Mouse (Mus musculus): Measurements from ENCODE around the gene Tnpo1. TPM values are rescaled to one million over a fixed set of nuclear protein-coding genes. Genes with fewer than 3 reads are reported as not detected.

Tnpo1 gene
- polyA plus RNA-seq, 1 experiment from 2014 or later, result 79.7 TPM

- no peak overlapping the region for H3K27ac ChIP-seq (replicated peaks)
- H3K36me3 ChIP-seq (replicated peaks), result no peaks in the 10 kb centered on the region
- H3K9me3 ChIP-seq, result no peaks in the 10 kb centered on the region
- no peaks in the 10 kb centered on the region for H3K27me3 ChIP-seq (replicated peaks; ENCODE audit: low read depth, poor library complexity, severe bottlenecking)
- WGBS, result 62% methylated on average over 4 of the region's 4 CpGs
- no peak for DNase-seq (ENCODE audit: low spot score)
- H3K4me3 ChIP-seq, result no peak overlapping the region
- H3K4me1 ChIP-seq, result peaks cover 7% of the 10 kb centered on the region
Measured at GRCm38 (mm10) chr13:98948146-98948545, 22.0 kb upstream of the Tnpo1 start.

- whole genome bisulfite sequencing, result 90% methylated on average over 7 of the region's 7 CpGs
- Histone ChIP-seq H3K9me3 (no peaks in the 10 kb centered on the region), H3K4me1 (peaks cover 9% of the 10 kb centered on the region), H3K27ac (replicated peaks) (no peak overlapping the region), H3K4me3 (no peak overlapping the region), H3K36me3 (replicated peaks) (no peaks in the 10 kb centered on the region), H3K27me3 (replicated peaks; ENCODE audit: low read depth, poor library complexity, severe bottlenecking) (no peaks in the 10 kb centered on the region)
- no peak for DNase-seq (ENCODE audit: low spot score)
Measured at GRCm38 (mm10) chr13:98946434-98946833, 20.2 kb upstream of the Tnpo1 start.

GRCm38 (mm10) chr13:98945908-98946307, 19.7 kb upstream of the Tnpo1 start:
- no peak for DNase-seq (ENCODE audit: low spot score)
- 57% methylated on average over 3 of the region's 3 CpGs for WGBS
- no peak overlapping the region for H3K4me3 ChIP-seq
- H3K27ac ChIP-seq (replicated peaks), result no peak overlapping the region
- no peaks in the 10 kb centered on the region for H3K27me3 ChIP-seq (replicated peaks; ENCODE audit: low read depth, poor library complexity, severe bottlenecking)
- peaks cover 9% of the 10 kb centered on the region for H3K4me1 ChIP-seq
- H3K36me3 ChIP-seq (replicated peaks), result no peaks in the 10 kb centered on the region
- H3K9me3 ChIP-seq, result no peaks in the 10 kb centered on the region

- Histone ChIP-seq H3K36me3 (replicated peaks) (no peaks in the 10 kb centered on the region), H3K9me3 (no peaks in the 10 kb centered on the region), H3K4me3 (no peak overlapping the region), H3K27ac (replicated peaks) (no peak overlapping the region), H3K27me3 (replicated peaks; ENCODE audit: low read depth, poor library complexity, severe bottlenecking) (no peaks in the 10 kb centered on the region), H3K4me1 (peaks cover 9% of the 10 kb centered on the region)
- WGBS, result 92% methylated on average over 4 of the region's 4 CpGs
- no peak for DNase-seq (ENCODE audit: low spot score)
Measured at GRCm38 (mm10) chr13:98945381-98945780, 19.2 kb upstream of the Tnpo1 start.

- no peaks in the 10 kb centered on the region for H3K9me3 ChIP-seq
- H3K27ac ChIP-seq (replicated peaks), result no peak overlapping the region
- no peaks in the 10 kb centered on the region for H3K27me3 ChIP-seq (replicated peaks; ENCODE audit: low read depth, poor library complexity, severe bottlenecking)
- WGBS, result 80% methylated on average over 7 of the region's 7 CpGs
- peaks cover 9% of the 10 kb centered on the region for H3K4me1 ChIP-seq
- H3K4me3 ChIP-seq, result no peak overlapping the region
- DNase-seq (ENCODE audit: low spot score), result no peak
- H3K36me3 ChIP-seq (replicated peaks), result no peaks in the 10 kb centered on the region
Measured at GRCm38 (mm10) chr13:98944620-98945081, 18.5 kb upstream of the Tnpo1 start.

GRCm38 (mm10) chr13:98942360-98942759, 16.2 kb upstream of the Tnpo1 start:
- H3K4me1 ChIP-seq, result peaks cover 7% of the 10 kb centered on the region
- WGBS, result 62% methylated on average over 6 of the region's 6 CpGs
- no peaks in the 10 kb centered on the region for H3K9me3 ChIP-seq
- no peaks in the 10 kb centered on the region for H3K36me3 ChIP-seq (replicated peaks)
- H3K4me3 ChIP-seq, result no peak overlapping the region
- H3K27ac ChIP-seq (replicated peaks), result no peak overlapping the region
- no peak for DNase-seq (ENCODE audit: low spot score)
- no peaks in the 10 kb centered on the region for H3K27me3 ChIP-seq (replicated peaks; ENCODE audit: low read depth, poor library complexity, severe bottlenecking)

GRCm38 (mm10) chr13:98941829-98942343, 15.7 kb upstream of the Tnpo1 start:
- no peaks in the 10 kb centered on the region for H3K27me3 ChIP-seq (replicated peaks; ENCODE audit: low read depth, poor library complexity, severe bottlenecking)
- no peak overlapping the region for H3K27ac ChIP-seq (replicated peaks)
- peaks cover 7% of the 10 kb centered on the region for H3K4me1 ChIP-seq
- DNase-seq (ENCODE audit: low spot score), result no peak
- no peaks in the 10 kb centered on the region for H3K9me3 ChIP-seq
- WGBS, result 86% methylated on average over 7 of the region's 7 CpGs
- H3K36me3 ChIP-seq (replicated peaks), result no peaks in the 10 kb centered on the region
- H3K4me3 ChIP-seq, result no peak overlapping the region

GRCm38 (mm10) chr13:98937108-98937507, 10.9 kb upstream of the Tnpo1 start:
- no peak for DNase-seq (ENCODE audit: low spot score)
- Histone ChIP-seq H3K9me3 (no peaks in the 10 kb centered on the region), H3K27me3 (replicated peaks; ENCODE audit: low read depth, poor library complexity, severe bottlenecking) (no peaks in the 10 kb centered on the region), H3K4me1 (no peaks in the 10 kb centered on the region), H3K27ac (replicated peaks) (no peak overlapping the region), H3K36me3 (replicated peaks) (no peaks in the 10 kb centered on the region), H3K4me3 (no peak overlapping the region)
- 88% methylated on average over 6 of the region's 6 CpGs for WGBS

- Histone ChIP-seq H3K27ac (replicated peaks) (no peak overlapping the region), H3K4me1 (peaks cover 12% of the 10 kb centered on the region), H3K4me3 (no peak overlapping the region), H3K36me3 (replicated peaks) (peaks cover 6% of the 10 kb centered on the region), H3K9me3 (no peaks in the 10 kb centered on the region), H3K27me3 (replicated peaks; ENCODE audit: low read depth, poor library complexity, severe bottlenecking) (no peaks in the 10 kb centered on the region)
- DNase-seq (ENCODE audit: low spot score), result no peak
- WGBS, result 95% methylated on average over 2 of the region's 2 CpGs
Measured at GRCm38 (mm10) chr13:98928908-98929307, 2.7 kb upstream of the Tnpo1 start.

- H3K27me3 ChIP-seq (replicated peaks; ENCODE audit: low read depth, poor library complexity, severe bottlenecking), result no peaks in the 10 kb centered on the region
- H3K36me3 ChIP-seq (replicated peaks), result peaks cover 26% of the 10 kb centered on the region
- DNase-seq (ENCODE audit: low spot score), result no peak
- H3K4me1 ChIP-seq, result peaks cover 13% of the 10 kb centered on the region
- peak overlapping the region; percentile 100 for H3K27ac ChIP-seq (replicated peaks)
- WGBS, result 81% methylated on average over 3 of the region's 3 CpGs
- H3K9me3 ChIP-seq, result no peaks in the 10 kb centered on the region
- H3K4me3 ChIP-seq, result peak overlapping the region; percentile 100
Measured at GRCm38 (mm10) chr13:98926958-98927242, 716 bp upstream of the Tnpo1 start.

- peak overlapping the region; percentile 100 for H3K4me3 ChIP-seq
- peaks cover 13% of the 10 kb centered on the region for H3K4me1 ChIP-seq
- under 1% methylated on average over 64 of the region's 66 CpGs for WGBS
- H3K27ac ChIP-seq (replicated peaks), result peak overlapping the region; percentile 100
- no peak for DNase-seq (ENCODE audit: low spot score)
- no peaks in the 10 kb centered on the region for H3K9me3 ChIP-seq
- peaks cover 38% of the 10 kb centered on the region for H3K36me3 ChIP-seq (replicated peaks)
- H3K27me3 ChIP-seq (replicated peaks; ENCODE audit: low read depth, poor library complexity, severe bottlenecking), result no peaks in the 10 kb centered on the region
Measured at GRCm38 (mm10) chr13:98925486-98926212, 535 bp downstream of the Tnpo1 start.

GRCm38 (mm10) chr13:98924897-98925485, 1.2 kb downstream of the Tnpo1 start:
- peak overlapping the region; percentile 100 for H3K4me3 ChIP-seq
- peaks cover 45% of the 10 kb centered on the region for H3K36me3 ChIP-seq (replicated peaks)
- peak overlapping the region; percentile 100 for H3K27ac ChIP-seq (replicated peaks)
- no peak for DNase-seq (ENCODE audit: low spot score)
- H3K4me1 ChIP-seq, result peaks cover 13% of the 10 kb centered on the region
- no peaks in the 10 kb centered on the region for H3K27me3 ChIP-seq (replicated peaks; ENCODE audit: low read depth, poor library complexity, severe bottlenecking)
- no peaks in the 10 kb centered on the region for H3K9me3 ChIP-seq
- WGBS, result 29% methylated on average over 11 of the region's 11 CpGs

- no peaks in the 10 kb centered on the region for H3K9me3 ChIP-seq
- H3K27me3 ChIP-seq (replicated peaks; ENCODE audit: low read depth, poor library complexity, severe bottlenecking), result no peaks in the 10 kb centered on the region
- H3K27ac ChIP-seq (replicated peaks), result no peak overlapping the region
- peaks cover 67% of the 10 kb centered on the region for H3K36me3 ChIP-seq (replicated peaks)
- WGBS, result 91% methylated on average over 3 of the region's 3 CpGs
- H3K4me1 ChIP-seq, result peaks cover 13% of the 10 kb centered on the region
- no peak for DNase-seq (ENCODE audit: low spot score)
- H3K4me3 ChIP-seq, result no peak overlapping the region; the same call in 1 of the 2 replicates
Measured at GRCm38 (mm10) chr13:98922806-98923205, 3.4 kb downstream of the Tnpo1 start.
